Mouse (Mus musculus) B cell, adult 2 months (primary cell): ENCODE measurements around the gene Khnyn.

Experiments used
- DNase-seq, 2 experiments: peaks; one replicate each; pipeline ENCODE4 v3.0.0; 2022

Khnyn gene

GRCm38 (mm10) chr14:55922475-55923232, 37.9 kb downstream of the Khnyn start:
- no peak for DNase-seq

DNA sequence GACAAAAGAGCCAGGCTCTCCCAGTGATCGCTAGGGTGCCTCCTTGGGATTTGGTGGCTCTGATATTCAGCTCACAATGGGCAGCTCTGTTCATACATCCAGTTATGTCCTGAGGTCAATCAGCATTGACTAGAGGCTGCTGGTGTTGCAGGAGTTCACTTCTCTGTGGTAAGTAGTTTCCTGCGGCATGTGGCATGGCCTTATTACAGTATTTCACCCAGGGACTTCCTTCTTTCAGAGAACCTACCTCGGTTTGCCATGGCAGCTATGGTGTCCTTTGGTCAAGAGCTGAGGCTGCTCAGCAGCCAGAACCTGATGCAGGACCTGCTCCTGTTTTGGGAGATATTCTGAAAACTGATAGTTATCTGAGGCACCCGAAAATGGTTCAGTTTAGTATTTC, 42.1 kb downstream of the Khnyn start:
- no peak for DNase-seq

GRCm38 (mm10) chr14:55929263-55929997, 44.7 kb downstream of the Khnyn start:
- no peak for DNase-seq

- DNase-seq = no peak
Measured at GRCm38 (mm10) chr14:55933586-55933985, 48.8 kb downstream of the Khnyn start.

DNA sequence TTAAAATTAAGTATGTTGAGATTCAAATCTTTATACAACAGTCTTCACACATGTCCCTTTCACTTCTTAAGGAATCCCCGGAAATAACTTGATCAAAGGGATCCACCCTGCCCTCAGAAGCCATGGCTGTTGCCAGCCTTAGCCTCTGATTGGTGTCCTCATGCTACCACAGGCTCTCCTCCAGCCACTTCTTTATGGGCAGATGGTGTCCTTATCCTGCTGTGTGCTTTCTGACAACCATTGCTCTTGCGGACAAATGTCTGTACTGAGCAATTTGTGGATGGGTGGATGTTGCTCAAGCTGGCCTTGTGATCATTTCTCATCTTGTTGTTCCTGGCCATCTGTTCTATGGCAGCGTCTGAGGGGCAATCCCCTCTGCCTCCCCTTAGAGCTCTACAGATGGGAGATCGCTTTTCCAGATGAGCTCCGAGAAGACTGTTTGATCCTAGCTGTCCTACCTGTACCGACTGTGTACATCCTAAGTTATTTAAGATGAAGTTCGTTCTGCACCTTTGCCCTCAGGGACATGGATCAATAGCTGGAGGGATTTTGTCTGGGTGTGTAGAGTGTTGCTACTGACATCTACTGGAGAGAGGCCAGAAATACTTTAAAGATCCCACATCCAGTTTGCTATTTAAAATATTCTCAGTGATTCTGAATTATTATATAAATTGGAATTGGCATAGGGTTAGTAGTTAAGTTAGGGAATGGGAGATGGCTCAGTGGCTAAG, 55.5 kb downstream of the Khnyn start:
- no peak for DNase-seq

DNA sequence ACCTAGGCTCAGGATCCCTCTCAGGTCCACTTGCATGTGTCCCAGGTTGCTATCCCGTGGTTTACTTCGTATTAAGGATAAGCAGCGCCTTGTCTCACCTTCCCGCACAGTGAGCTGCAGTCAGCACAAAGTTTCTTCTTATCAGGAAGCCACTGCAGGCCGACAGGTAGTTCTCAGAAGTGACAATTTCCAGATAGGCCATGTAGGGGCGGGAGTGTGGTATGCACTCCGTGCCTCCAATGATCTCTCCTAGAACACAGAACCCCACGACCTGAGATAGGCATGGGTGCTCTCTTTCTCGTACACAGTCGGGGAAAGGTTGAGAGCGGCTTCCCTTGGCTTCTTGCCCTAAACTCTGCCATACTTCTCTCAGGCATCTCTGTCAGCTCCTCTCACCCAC, 58.9 kb downstream of the Khnyn start:
- DNase-seq = no peak

DNA sequence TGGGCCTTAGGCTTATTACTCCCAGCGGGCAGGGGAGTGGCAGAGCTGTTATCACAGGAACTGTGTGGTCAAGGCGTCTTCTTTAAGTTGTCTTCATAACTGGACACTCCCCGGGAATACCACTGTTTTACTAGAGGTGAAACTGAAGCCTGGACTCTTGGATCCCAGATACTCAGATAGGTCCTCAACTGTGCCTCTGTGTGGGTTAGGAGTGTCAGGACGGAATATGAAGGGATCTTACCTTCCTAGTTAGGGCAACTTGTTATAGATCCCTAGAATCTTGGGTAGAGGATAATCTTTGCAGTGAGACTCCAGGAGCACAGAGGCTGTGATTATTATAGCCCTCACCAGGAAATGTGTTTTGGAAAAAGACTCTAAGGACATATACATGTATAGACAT, 59.8 kb downstream of the Khnyn start, which contains the start of gene Cma1:
Gene Cma1, minus strand, starts transcription at position 101 of the 400 bp plus-strand sequence.
- no peak for DNase-seq

DNA sequence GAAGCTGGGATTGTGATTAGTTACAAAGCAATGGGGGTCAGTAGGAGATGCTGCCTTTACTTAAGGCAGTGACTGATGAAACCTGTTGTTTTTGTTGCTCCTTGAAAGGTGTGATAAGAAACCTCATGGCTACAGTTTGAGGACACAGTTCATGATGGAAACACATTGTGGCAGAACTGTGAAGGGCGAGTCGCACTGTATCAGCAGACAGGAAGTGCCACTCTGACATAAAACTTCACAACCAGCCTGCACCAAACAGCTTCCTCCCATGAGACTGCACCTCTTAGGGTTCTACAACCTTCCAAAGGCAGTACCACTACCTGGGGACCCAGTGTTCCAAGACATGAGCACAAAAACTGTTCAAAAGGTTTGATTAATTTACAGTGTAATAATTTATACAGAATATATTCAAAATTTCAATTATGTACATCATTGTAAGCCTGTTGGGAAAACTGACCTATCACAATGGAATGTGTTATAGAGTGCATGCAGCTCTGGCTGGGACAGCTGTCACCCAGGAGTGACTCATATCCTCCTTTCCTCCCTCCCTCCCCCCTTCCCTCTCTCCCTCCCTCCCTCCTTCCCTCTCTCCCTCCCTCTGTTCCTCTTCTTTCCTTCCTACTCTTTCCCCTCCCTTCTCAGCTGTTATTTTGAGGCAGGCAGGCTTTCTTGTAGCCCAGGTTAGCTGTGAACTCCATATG, 61.7 kb downstream of the Khnyn start:
- DNase-seq = no peak
